Mouse (Mus musculus) mouse embryonic stem cell (cell line): Measurements from ENCODE around the gene Gxylt1.
"Not testable (repeated sequence)": the region's sequence is repeated elsewhere in the genome, so short reads cannot be mapped to it uniquely, and the experiment has no call there.

ENCODE experiments used
- in situ Hi-C, 2 experiments: fragments of 300-500 bp; cut with MboI; formaldehyde crosslinking; loops; 1 replicate in 1 of 2; 3 replicates in 1 of 2; pipeline ENCODE4 v1.14.3; 2019 to 2020; ENCODE audit warnings: low sequenced_read_pairs in 2 of 2, low pct_unique_long_range_greater_than_20kb in 1 of 2, mixed read lengths in 1 of 2; ENCODE audit not compliant: unreplicated experiment in 1 of 2

The Gxylt1 gene

DNA sequence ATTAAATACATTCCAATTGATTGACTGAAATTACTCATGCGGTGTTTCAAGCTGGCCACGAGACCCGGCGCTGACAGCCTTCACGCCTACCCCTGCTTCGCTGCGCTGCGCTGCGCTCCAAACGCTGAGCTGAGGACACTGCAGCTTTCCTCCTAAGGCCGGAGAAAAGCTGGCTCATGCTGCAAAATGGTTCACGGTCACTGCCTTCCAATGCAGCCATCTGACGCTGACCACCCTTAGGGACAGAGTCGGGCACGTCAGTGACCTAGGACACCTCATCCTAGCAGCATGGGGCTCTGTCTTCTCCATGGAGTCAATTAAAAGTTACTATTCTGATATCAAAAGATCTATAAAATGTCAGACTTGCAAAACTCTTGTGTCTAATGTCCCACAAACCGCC, 8.6 kb downstream of the Gxylt1 start:
- in situ Hi-C loops = loop anchor here in 1 of 2 experiments (25.0 kb wide), 1 partner anchor 321 kb away; the partner anchor contains the start of gene Prickle1

DNA sequence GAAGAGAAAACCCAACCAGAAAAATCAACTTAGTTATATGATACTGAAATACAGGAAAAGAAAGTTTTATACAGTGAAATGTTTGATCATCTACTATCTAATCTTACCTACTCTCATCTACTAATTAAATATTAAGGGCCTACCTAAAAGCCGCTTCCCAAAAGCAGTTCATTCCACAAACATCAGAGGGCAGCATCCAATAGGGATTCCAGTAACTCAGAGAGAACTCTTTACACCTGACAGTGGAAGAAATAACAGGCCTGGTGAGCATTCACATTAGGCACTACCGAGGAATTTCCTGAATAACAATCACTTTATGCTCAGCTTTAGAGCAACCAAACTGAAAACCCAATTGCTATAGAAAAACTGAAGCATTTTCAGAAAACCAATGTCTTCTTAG, 9.3 kb downstream of the Gxylt1 start:
- in situ Hi-C loops = loop anchor here in 1 of 2 experiments (25.0 kb wide), 1 partner anchor 322 kb away; the partner anchor contains the start of gene Prickle1

DNA sequence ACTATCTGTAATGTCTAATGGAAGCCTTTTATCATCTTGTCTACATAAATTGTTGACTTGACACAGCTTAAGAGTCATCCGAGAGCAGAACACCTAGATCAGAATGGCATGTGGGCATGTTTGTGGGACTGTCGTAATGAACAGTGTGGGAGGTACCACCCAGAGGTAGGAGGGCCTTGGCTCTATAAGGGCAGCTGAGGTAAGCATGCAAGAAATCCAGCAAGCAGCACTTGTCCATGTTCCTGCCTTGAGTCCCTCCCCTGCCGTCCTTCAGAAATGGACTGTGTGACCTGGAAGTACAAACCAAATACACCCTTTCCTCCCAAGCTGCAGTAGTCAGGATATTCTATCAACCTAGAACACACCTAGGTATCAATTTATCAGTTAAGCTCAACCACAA, 9.7 kb downstream of the Gxylt1 start:
- in situ Hi-C loops = loop anchor here in 1 of 2 experiments (25.0 kb wide), 1 partner anchor 322 kb away; the partner anchor contains the start of gene Prickle1

DNA sequence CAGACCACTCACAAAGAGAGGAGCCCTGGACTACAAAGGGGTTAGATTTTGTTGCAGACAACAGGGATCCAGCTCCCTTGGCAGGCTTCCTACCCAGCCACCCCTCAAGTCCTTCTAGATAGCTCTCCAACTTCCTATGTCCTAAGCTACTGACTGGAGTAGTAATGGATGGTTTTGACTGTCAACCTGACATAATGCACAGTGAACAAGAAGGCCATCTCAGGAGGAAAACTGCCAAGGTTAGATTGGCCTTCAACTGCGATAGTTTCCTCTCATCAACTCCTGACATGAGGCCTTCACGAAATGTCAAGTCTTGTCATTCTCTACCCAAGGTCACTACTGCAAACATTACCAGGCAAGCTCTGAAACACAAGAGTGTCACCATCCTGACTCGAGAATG, 10.8 kb downstream of the Gxylt1 start:
- in situ Hi-C loops = loop anchor here in 1 of 2 experiments (25.0 kb wide), 1 partner anchor 323 kb away; the partner anchor contains the start of gene Prickle1

DNA sequence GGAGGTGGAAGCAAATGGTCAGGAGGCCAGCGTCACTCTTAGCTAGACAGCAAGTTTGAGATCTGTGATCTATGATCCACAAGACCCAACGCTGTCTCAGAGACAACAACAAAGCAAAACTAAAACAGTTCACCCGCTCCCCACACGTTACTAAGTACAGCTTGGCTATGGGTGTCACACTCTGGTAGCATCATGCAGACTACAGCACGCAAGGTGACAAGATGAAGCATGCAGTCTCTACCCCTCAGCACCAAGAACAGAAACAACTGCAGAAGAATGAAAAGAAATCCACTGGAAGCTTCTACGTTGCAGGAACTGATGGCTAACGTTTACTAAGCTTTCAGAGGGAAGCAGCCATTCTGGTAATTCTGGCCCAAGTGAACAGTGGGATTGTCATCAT, 11.4 kb downstream of the Gxylt1 start:
- in situ Hi-C loops = loop anchor here in 1 of 2 experiments (25.0 kb wide), 1 partner anchor 324 kb away; the partner anchor contains the start of gene Prickle1

DNA sequence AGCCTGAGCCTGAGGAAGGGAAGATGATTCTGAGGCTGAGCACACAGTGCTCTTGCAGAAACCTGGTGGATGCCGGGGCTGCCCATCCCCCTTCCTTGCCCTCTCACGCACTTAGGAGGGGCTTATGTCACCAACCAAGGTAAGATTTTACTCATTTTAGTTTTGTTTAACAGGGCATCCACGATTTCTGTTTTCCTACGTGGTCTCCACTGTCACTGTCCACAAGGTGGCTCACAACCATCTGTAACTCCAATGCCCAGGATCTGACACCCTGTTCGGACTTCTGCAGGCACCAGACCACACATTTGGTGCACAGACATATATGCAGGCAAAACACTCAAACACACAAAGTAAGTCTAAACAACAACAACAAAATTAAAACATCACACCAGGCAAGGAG, 12.2 kb downstream of the Gxylt1 start:
- in situ Hi-C loops = loop anchor here in 1 of 2 experiments (25.0 kb wide), 1 partner anchor 324 kb away; the partner anchor contains the start of gene Prickle1

DNA sequence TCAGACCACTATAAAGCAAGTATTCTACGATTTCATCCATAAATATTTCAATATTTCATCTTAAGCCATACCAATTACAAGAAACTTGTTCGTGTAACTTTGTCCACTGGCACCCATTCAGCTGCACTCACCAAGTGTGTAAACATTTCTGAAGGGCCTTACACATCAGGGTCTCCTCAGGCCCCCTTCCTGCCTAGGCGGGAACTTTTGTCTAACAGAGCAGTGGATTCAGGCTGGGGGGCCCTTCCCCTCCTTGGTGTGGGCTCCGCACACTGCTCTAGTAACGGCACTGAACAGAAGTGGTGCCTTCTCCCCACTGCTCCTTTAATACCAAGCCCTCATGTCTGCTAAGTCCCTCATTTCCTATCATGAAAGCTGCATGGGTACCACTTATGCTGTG, 12.7 kb downstream of the Gxylt1 start:
- in situ Hi-C loops = loop anchor here in 1 of 2 experiments (25.0 kb wide), 1 partner anchor 325 kb away; the partner anchor contains the start of gene Prickle1

DNA sequence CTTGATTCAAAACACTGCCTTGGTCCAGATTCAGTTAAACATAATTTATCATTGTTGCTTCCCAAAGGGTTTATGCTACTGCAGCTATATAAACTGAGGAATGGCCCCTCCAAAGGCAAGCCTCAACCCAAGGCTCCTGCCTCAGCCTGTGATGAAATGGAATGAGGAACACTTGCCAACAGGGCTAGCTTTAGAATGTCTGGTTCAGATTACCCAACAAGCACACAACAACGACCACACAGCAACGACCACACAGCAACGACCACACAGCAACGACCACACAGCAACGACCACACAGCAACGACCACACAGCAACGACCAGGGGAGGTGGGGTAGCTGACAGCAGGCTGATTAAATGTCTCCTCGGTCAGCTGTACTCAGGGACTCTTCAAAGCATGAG, 15.0 kb downstream of the Gxylt1 start:
- in situ Hi-C loops = loop anchor here in 1 of 2 experiments (25.0 kb wide), 1 partner anchor 327 kb away; the partner anchor contains the start of gene Prickle1

DNA sequence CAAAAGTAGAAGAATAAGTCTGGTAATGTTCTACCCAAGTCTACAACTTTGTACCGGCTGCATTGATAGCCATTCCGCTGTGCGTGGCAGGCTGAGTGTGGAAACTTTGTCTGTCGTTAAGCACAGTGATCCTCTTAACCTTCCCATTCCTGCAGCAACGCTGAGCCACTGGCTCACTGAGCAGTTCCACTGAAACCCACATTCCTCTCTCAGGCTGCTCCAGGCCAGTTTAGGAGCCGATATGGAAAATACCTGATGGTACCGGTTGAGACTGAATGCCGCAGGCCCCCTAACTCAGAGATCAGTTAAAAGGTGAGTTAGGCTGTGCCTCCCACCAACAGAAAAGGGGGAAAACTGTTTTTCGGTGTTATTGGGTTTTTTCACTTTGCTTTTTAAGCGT, 19.7 kb downstream of the Gxylt1 start:
- in situ Hi-C loops = loop anchor here in 1 of 2 experiments (25.0 kb wide), 1 partner anchor 332 kb away; the partner anchor contains the start of gene Prickle1

DNA sequence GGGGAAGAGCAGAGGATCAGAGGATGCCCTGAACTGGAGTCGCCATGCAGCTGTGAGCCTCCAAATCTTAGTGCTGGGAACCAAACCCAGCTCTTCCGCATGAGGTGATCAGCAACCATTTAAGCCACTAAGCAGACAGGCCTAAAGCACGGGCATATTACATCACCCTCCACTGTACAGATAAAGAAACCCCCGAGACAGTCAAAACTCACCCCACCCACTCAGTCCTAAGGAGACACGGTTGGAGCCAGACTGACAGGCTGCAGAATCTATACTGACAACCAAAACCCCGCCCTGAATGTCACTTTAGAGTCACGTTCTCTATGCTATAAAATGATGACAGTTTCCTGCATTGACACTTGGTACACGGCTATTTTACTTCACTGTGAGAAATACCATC, 21.8 kb downstream of the Gxylt1 start:
- in situ Hi-C loops = loop anchor here in 1 of 2 experiments (25.0 kb wide), 1 partner anchor 334 kb away; the partner anchor contains the start of gene Prickle1

DNA sequence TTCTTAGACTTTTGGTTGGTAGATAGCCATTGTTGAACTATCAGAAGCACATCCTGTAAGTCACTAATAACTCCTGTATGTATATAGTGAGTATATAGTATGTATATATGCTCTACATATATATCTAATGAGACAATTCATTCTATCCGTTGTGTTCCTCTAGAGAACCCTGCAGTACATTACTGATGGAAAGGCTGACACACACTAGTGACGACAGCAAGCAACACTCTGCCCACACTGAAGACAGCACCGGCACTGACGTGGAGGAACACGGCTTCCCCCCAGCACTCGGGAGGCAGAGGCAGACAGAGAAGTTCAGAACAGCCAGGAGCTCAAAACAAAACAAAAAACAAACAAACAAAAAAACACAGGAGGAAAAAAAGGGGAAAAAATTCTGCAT, 22.6 kb downstream of the Gxylt1 start:
- in situ Hi-C loops = loop anchor here in 1 of 2 experiments (25.0 kb wide), 1 partner anchor 335 kb away; the partner anchor contains the start of gene Prickle1

DNA sequence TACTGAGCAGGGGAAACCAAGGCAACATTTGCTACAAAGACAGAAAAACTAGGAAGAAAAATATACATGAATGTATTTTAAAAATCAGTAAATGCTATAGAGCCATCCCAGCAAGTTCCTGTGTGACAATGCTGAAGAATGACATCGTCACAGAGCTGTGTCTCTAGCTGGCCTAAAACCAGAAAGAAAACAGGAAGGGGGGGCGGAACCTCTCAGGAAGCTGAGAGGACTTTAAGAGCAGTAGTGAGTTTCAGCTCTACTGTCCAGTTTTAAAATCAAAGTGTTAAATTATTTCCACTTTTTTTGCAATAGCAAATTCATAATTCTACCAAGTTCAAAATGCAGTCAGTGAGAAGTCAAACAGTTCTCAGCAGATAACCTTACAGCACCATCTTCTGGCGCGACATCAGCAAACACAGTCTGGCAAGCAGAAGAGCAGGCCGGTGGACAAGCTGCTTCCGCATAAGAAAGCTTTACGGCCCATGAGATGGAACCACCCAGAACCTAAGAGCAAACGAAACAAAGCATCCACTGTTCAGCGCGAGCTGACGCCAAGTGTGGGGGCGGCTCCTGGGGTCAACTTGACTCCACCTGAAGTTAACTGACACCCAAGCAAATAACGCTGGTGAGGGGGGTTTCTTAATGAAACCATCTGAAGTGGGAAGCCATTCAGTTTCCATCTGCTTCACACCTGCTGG, 23.3 kb downstream of the Gxylt1 start:
- in situ Hi-C loops = loop anchor here in 1 of 2 experiments (25.0 kb wide), 1 partner anchor 336 kb away; the partner anchor contains the start of gene Prickle1

DNA sequence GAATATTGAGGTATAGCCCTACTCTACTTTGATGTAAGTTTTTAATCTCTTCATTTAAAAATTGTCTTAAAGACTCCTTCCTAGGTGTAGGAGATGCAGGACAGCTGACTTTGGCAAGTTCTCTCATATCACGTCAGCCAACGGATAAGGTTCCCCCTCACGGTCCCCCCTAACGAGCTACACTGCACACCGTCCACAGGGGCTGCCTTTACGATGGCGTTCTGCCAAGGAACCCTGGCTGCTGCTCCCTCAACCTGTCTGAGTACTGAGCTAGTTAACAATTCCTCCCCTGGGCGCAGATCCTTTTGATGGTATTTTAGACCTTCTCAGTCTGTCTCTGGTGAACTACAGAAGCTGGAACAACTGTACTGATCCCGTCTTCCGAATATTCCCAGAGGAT, 31.8 kb downstream of the Gxylt1 start:
- in situ Hi-C loops = no loop called here

DNA sequence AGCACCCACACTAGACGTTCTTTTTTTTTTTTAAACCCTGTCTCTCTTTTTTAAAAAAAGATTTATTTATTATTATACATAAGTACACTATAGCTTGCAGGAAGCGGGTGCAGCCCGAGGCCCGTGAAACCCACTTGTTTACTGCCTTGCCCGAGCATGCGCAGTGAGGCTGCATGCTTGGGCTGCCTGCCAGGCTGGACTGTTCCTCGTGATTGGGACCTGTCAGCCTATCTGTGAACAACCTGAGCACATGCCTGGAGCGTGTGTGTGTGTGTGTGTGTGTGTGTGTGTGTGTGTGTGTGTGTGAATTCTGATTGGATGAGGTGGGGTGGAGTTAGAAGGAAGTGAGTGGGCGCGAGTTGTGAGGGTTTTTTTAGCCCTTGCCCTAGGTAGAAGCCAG, 38.5 kb downstream of the Gxylt1 start:
- in situ Hi-C loops = not testable (repeated sequence)

DNA sequence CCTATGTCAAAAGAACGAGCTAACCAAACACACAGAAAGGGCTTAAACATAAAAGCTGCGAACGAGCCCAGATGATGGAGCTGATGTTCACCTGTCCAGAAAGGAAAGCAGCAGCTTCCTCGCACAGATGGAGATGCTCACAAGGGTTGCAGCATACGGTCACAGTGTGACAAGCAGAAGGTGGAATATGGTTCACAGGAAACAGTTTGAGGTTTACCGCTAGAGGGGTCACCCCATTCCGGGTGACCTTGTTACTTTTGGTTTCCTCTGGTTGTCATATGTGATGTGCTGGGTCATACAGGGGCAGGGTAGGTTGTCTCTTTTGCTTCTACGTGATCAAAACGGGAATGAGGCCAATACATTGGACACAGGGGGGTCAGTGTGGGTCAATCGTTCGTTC, 46.0 kb downstream of the Gxylt1 start:
- in situ Hi-C loops = no loop called here

DNA sequence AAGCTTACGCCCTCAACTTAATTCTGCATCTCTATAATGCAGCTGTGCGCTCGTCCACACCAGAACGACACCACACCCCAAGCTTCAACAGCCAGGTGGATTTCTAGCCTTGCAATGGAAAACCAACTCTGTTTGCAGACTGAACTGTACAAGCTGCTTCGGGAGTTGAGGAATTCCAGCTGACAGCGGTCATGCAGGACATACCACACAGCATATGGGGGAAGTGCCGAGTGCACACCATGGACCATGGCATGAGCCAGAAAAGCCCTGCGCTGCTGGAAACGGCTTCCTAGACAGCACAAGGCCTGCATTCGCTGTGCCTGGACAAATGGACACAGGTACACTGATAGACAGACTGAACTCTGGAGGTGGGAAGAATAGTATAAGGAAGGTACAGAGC, 46.6 kb downstream of the Gxylt1 start:
- in situ Hi-C loops = no loop called here

DNA sequence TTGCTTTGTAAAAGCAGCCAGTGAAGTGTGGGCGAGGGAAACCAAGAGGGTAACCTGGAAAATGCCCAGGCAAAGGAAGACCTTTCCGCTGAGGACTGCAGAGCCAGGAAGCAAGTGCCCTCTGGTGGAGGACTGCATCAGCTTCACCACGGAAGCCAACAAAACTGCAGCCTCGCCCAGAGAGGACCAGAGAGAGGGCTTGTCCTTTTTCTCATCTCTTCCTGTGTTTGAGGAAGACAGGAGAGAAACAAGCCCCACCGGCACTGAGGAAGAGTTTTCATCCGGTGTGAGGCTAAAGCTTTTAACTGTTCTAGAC, 47.3 kb downstream of the Gxylt1 start:
- in situ Hi-C loops = no loop called here

DNA sequence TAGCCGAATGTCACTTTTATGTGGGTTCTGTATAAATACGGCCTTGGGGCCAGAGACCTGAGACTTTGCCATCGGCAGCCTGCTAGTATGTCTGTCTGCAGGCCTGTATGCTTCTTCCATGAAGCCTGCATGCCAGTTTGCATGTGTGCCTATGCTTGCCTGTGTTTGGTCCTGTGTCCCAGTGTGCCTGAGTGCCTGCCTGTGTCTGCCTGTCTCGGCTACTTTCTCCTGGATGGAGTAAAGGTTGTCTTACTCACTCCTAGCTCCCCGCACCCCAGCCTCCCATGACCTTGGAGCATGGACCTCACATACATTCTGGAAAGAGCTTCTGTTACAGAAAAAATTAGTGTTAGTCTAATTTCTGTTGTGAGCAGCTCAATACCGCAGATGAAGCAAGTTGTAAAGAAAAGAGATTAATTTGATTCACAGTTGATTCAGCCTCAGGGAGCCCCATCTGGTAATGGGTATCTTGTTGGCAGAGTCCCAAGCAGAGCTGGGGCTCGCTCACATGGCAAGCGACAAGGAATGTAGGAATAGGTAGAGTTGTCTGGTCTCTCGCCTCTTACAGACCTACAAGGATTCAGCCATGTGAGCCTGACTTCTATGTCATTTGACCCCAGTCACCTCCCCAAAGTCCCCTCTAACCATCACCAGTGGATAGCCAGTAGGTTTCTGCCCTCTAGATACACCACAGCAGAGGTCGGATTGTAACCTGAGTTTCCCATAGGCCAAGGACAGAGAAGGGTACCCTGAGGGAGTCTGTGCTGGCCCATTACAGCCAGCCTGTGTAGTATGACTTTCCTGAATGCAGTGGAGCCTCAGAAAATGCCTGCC, 47.8 kb downstream of the Gxylt1 start:
- in situ Hi-C loops = no loop called here

DNA sequence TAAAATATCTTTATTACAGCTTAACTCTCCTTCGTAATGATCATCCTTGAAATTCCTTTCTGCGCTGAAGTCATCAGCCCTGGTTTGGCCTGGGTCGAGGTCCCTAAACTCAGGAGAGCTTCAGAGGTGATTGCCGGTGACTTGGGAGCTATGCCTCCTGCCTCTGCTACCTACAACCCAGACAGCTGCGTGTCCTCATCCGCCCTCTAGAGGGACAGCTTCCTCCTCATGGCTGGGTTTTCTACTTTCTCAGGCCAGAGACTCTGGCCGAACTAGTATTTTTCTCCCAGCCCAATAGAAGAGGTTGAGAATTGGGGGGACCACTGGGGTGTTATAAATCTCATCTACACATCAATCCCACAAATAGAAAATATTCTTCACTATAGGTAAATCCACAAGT, 52.5 kb downstream of the Gxylt1 start:
- in situ Hi-C loops = loop anchor here (25.0 kb wide), 2 partner anchors 685 to 960 kb away; no protein-coding TSS in a partner anchor
